Mouse (Mus musculus) right cerebral cortex, postnatal 36 days (tissue): Measurements from ENCODE around the gene Gfod1.
A peak's percentile ranks its signal among the peaks of the same experiment; 100 is the strongest.

Source experiments
- DNase-seq, 2 experiments: peaks; one replicate each; pipeline ENCODE4 v3.0.0; 2022; ENCODE audit warnings: low spot score in 2 of 2, mixed read lengths in 1 of 2

Gene Gfod1

GRCm38 (mm10) chr13:43231965-43232860 lies 71.8 kb downstream of the Gfod1 start:
- no peak for DNase-seq

- no peak for DNase-seq
Measured at GRCm38 (mm10) chr13:43230842-43231241, 73.1 kb downstream of the Gfod1 start.

- DNase-seq = peak; percentile 81 to 91
Measured at GRCm38 (mm10) chr13:43230238-43230637, 73.7 kb downstream of the Gfod1 start.

- no peak for DNase-seq
Measured at GRCm38 (mm10) chr13:43229767-43230166, 74.2 kb downstream of the Gfod1 start.

- no peak for DNase-seq
Measured at GRCm38 (mm10) chr13:43228141-43228540, 75.8 kb downstream of the Gfod1 start.

GRCm38 (mm10) chr13:43226041-43226440 lies 77.9 kb downstream of the Gfod1 start:
- DNase-seq = no peak

- DNase-seq = no peak
Measured at GRCm38 (mm10) chr13:43225161-43225560, 78.8 kb downstream of the Gfod1 start.

GRCm38 (mm10) chr13:43222084-43222483 lies 81.9 kb downstream of the Gfod1 start:
- no peak for DNase-seq

- DNase-seq = no peak
Measured at GRCm38 (mm10) chr13:43221290-43221689, 82.7 kb downstream of the Gfod1 start.

GRCm38 (mm10) chr13:43220635-43221034 lies 83.3 kb downstream of the Gfod1 start:
- DNase-seq = no peak

- DNase-seq = no peak
Measured at GRCm38 (mm10) chr13:43218764-43219163, 85.2 kb downstream of the Gfod1 start.

- no peak for DNase-seq
Measured at GRCm38 (mm10) chr13:43218284-43218683, 85.7 kb downstream of the Gfod1 start.

GRCm38 (mm10) chr13:43217686-43218085 lies 86.3 kb downstream of the Gfod1 start:
- no peak for DNase-seq

GRCm38 (mm10) chr13:43217059-43217458 lies 86.9 kb downstream of the Gfod1 start:
- DNase-seq = no peak

- no peak for DNase-seq
Measured at GRCm38 (mm10) chr13:43215994-43216706, 87.8 kb downstream of the Gfod1 start.

- no peak for DNase-seq
Measured at GRCm38 (mm10) chr13:43215144-43215993, 88.6 kb downstream of the Gfod1 start.

GRCm38 (mm10) chr13:43212338-43212737 lies 91.6 kb downstream of the Gfod1 start:
- DNase-seq = no peak

- no peak for DNase-seq
Measured at GRCm38 (mm10) chr13:43210956-43211355, 93.0 kb downstream of the Gfod1 start.

GRCm38 (mm10) chr13:43209560-43209959 lies 94.4 kb downstream of the Gfod1 start:
- DNase-seq = no peak

GRCm38 (mm10) chr13:43208914-43209439 lies 95.0 kb downstream of the Gfod1 start:
- no peak for DNase-seq

GRCm38 (mm10) chr13:43206118-43206683 lies 97.8 kb downstream of the Gfod1 start:
- no peak for DNase-seq
